Mouse (Mus musculus): ENCODE measurements around the gene Tprkb. TPM values are rescaled to one million over a fixed set of nuclear protein-coding genes. Genes with fewer than 3 reads are reported as not detected.

Gene Tprkb
- polyA plus RNA-seq, 1 experiment from 2014 or later, result 39.1 TPM

Other genes starting within 250 kb of the Tprkb start
- not detected in 2 replicates for gene Nat8f7, start 198.7 kb upstream of the Tprkb start, polyA plus RNA-seq (2016; fragmentation: Nextera tagmentation; extraction: Ambion mirVana)
- 0.21 and 0.47 TPM in 2 replicates for gene Nat8f3, start 146.1 kb upstream of the Tprkb start, polyA plus RNA-seq (2016; fragmentation: Nextera tagmentation; extraction: Ambion mirVana)
- not detected in 2 replicates for gene Nat8f6, start 90.9 kb upstream of the Tprkb start, polyA plus RNA-seq (2016; fragmentation: Nextera tagmentation; extraction: Ambion mirVana)
- not detected in 2 replicates for gene Nat8f5, start 90.9 kb upstream of the Tprkb start, polyA plus RNA-seq (2016; fragmentation: Nextera tagmentation; extraction: Ambion mirVana)
- not detected in 2 replicates for gene Nat8, start 79.8 kb upstream of the Tprkb start, polyA plus RNA-seq (2016; fragmentation: Nextera tagmentation; extraction: Ambion mirVana)
- not detected in 2 replicates for gene Nat8f2, start 42.7 kb upstream of the Tprkb start, polyA plus RNA-seq (2016; fragmentation: Nextera tagmentation; extraction: Ambion mirVana)
- gene Nat8f4, start 7.0 kb upstream of the Tprkb start, polyA plus RNA-seq (2016; fragmentation: Nextera tagmentation; extraction: Ambion mirVana), result 7.6 and 7.9 TPM in 2 replicates
- gene Nat8f1, start 3.8 kb downstream of the Tprkb start, polyA plus RNA-seq (2016; fragmentation: Nextera tagmentation; extraction: Ambion mirVana), result 7.0 and 10.2 TPM in 2 replicates
- gene Dusp11, start 49.8 kb downstream of the Tprkb start, polyA plus RNA-seq (2016; fragmentation: Nextera tagmentation; extraction: Ambion mirVana), result 47.3 and 49.5 TPM in 2 replicates
- gene Figla, start 104.3 kb downstream of the Tprkb start, polyA plus RNA-seq (2016; fragmentation: Nextera tagmentation; extraction: Ambion mirVana), result not detected in 2 replicates
- gene Add2, start 116.8 kb downstream of the Tprkb start, polyA plus RNA-seq (2016; fragmentation: Nextera tagmentation; extraction: Ambion mirVana), result 124 and 128 TPM in 2 replicates

Data from forebrain, embryonic 12.5 days (tissue).